Mouse (Mus musculus) MEL (cell line): ENCODE results near the gene Cuzd1. TPM values are rescaled to one million over a fixed set of nuclear protein-coding genes. Genes with fewer than 3 reads are reported as not detected.

Source experiments
- DNase-seq: peaks from one replicate; pipeline ENCODE4 v3.0.0; 2011; ENCODE audit warnings: low read depth, low spot score
- H3K27ac ChIP-seq: 2 replicates; pipeline ENCODE4 v1.5.1; 2012; ENCODE audit warnings: low read depth, mild to moderate bottlenecking, control low read depth, low read length, moderate library complexity; ENCODE audit not compliant: control insufficient read depth
- H3K27me3 ChIP-seq, 2 experiments: fragments of 150-350 bp in 1 of 2; sonication (generic) in 1 of 2; 2 replicates each; pipeline ENCODE4 v1.6.1; 2012; ENCODE audit warnings: low read length in 2 of 2, mild to moderate bottlenecking in 2 of 2, improper control_type of control experiment in 1 of 2, moderate library complexity in 1 of 2; ENCODE audit not compliant: insufficient read depth in 2 of 2, control insufficient read depth in 1 of 2
- H3K36me3 ChIP-seq, 2 experiments: 2 replicates each; pipeline ENCODE4 v1.6.1; 2012 to 2014; ENCODE audit warnings: low read length in 2 of 2, improper control_type of control experiment in 1 of 2, inconsistent platforms in 1 of 2, mild to moderate bottlenecking in 1 of 2; ENCODE audit not compliant: insufficient read depth in 2 of 2, control insufficient read depth in 1 of 2
- H3K4me1 ChIP-seq, 2 experiments: fragments of 150-350 bp in 1 of 2; sonication (generic) in 1 of 2; 2 replicates each; pipeline ENCODE4 v1.6.1; 2012; ENCODE audit warnings: low read length in 2 of 2, improper control_type of control experiment in 1 of 2, mild to moderate bottlenecking in 1 of 2; ENCODE audit not compliant: insufficient read depth in 2 of 2, control insufficient read depth in 1 of 2
- H3K4me3 ChIP-seq, 2 experiments: fragments of 150-350 bp in 1 of 2; sonication (generic) in 1 of 2; 2 replicates each; pipeline ENCODE4 v1.5.1; 2012; ENCODE audit warnings: low read depth in 2 of 2, low read length in 2 of 2, mild to moderate bottlenecking in 2 of 2, moderate library complexity in 2 of 2, control low read depth in 1 of 2, improper control_type of control experiment in 1 of 2; ENCODE audit not compliant: control insufficient read depth in 1 of 2, insufficient read depth in 1 of 2
- H3K79me2 ChIP-seq: 2 replicates; pipeline ENCODE4 v1.6.1; 2012; ENCODE audit warnings: mild to moderate bottlenecking, low read length, moderate library complexity; ENCODE audit not compliant: control insufficient read depth, poor library complexity, insufficient read depth
- H3K9ac ChIP-seq: 2 replicates; pipeline ENCODE4 v1.6.1; 2012; ENCODE audit warnings: low read depth, mild to moderate bottlenecking, control low read depth, low read length, moderate library complexity; ENCODE audit not compliant: control insufficient read depth, poor library complexity, severe bottlenecking
- H3K9me3 ChIP-seq: fragments of 150-350 bp; sonication (generic); replicated peaks from 2 replicates; pipeline ENCODE4 v1.6.1; 2012; ENCODE audit warnings: mild to moderate bottlenecking, low read length, improper control_type of control experiment, moderate library complexity; ENCODE audit not compliant: insufficient read depth
- BHLHE40 ChIP-seq: IDR thresholded peaks from 2 replicates; pipeline ENCODE4 v1.6.1; 2012; ENCODE audit warnings: low read depth, mild to moderate bottlenecking, inconsistent platforms, low read length, improper control_type of control experiment, borderline replicate concordance
- CHD2 ChIP-seq: IDR thresholded peaks from 2 replicates; pipeline ENCODE4 v1.6.1; 2011; ENCODE audit warnings: low read length, improper control_type of control experiment
- ELF1 ChIP-seq: IDR thresholded peaks from 2 replicates; pipeline ENCODE4 v1.6.1; 2014; ENCODE audit warnings: low read depth, mild to moderate bottlenecking, inconsistent platforms, low read length, improper control_type of control experiment, moderate library complexity
- ETS1 ChIP-seq: IDR thresholded peaks from 2 replicates; pipeline ENCODE4 v1.6.1; 2012; ENCODE audit warnings: low read depth, mild to moderate bottlenecking, inconsistent platforms, low read length, improper control_type of control experiment, moderate library complexity
- GATA1 ChIP-seq: IDR thresholded peaks from 2 replicates; pipeline ENCODE4 v1.6.1; 2011; ENCODE audit warnings: low read depth, low read length, improper control_type of control experiment
- HCFC1 ChIP-seq: IDR thresholded peaks from 2 replicates; pipeline ENCODE4 v1.6.1; 2012; ENCODE audit warnings: low read depth, mild to moderate bottlenecking, inconsistent platforms, low read length, improper control_type of control experiment, moderate library complexity
- MAFK ChIP-seq: IDR thresholded peaks from 2 replicates; pipeline ENCODE4 v1.6.1; 2011; ENCODE audit warnings: low read depth, mild to moderate bottlenecking, low read length, improper control_type of control experiment, borderline replicate concordance
- POLR2AphosphoS2 ChIP-seq: IDR thresholded peaks from 2 replicates; pipeline ENCODE4 v1.6.1; 2011; ENCODE audit warnings: low read length, improper control_type of control experiment
- RAD21 ChIP-seq: IDR thresholded peaks from 2 replicates; pipeline ENCODE4 v1.6.1; 2011; ENCODE audit warnings: mild to moderate bottlenecking, low read depth, low read length, improper control_type of control experiment
- ZC3H11A ChIP-seq: IDR thresholded peaks from 2 replicates; pipeline ENCODE4 v1.6.1; 2012; ENCODE audit warnings: low read depth, mild to moderate bottlenecking, inconsistent platforms, low read length, improper control_type of control experiment
- polyA plus RNA-seq, 2 experiments: library from polyadenylated mRNA; stranded (reverse) in 1 of 2; unstranded in 1 of 2; fragments of >175 nt in 1 of 2; fragments of >200 nt in 1 of 2; gene quantifications; 2 replicates each; pipeline versions ENCODE4 v1.2.1 to v1.2.4; 2012; ENCODE audit warnings: low replicate concordance in 2 of 2, low read depth in 1 of 2; ENCODE audit not compliant: insufficient read length in 2 of 2, insufficient read depth in 1 of 2, missing spikeins in 1 of 2
- total RNA-seq: library from RNA; depleted of rRNA; stranded (reverse); fragments of 300-350 nt; gene quantifications from 2 replicates; pipeline ENCODE4 v1.2.3, GENCODE M21; 2012

Gene Cuzd1
- total and polyA plus RNA-seq, 3 experiments: not detected

DNA sequence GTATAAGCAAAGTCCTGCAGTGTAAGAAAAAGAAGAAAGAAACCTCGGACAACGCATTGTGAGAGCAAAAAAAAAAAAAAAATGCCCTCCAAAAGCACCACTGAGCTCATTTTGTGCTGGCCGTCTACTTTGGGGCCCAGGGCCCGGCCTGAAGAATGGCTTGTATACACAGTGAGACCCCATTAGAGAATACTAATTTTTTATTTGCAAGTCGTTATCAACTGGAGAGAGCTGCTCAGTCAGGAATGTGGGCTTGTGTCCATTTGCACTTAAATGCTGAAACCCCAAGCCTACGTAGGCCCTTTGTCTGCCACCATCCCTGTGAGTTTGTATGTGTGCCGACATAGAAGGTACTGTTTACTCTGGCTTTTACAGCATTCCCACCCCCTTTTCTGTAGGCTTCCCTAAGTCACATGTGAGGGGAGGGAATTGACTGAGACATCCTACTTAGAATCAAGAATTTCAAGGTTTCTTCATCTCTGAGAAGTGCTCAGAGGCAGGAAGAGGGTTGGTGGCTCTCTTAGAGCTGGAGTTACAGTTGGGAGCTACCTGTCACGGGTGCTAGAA, 15.5 kb upstream of the Cuzd1 start:
- no peaks in the 10 kb centered on the region for H3K79me2 ChIP-seq
- peaks cover 0 to 9% of the 10 kb centered on the region in 2 experiments; a peak in 2 of 4 replicates for H3K36me3 ChIP-seq
- no peak overlapping the region for H3K9ac ChIP-seq
- DNase-seq: no peak
- TF ChIP-seq BHLHE40: no peak
- no peak for TF ChIP-seq ETS1
- no peak for TF ChIP-seq POLR2AphosphoS2
- no peak for TF ChIP-seq ZC3H11A
- no peaks in the 10 kb centered on the region for H3K4me1 ChIP-seq
- H3K27me3 ChIP-seq: no peaks in the 10 kb centered on the region
- no peak overlapping the region for H3K27ac ChIP-seq
- no peaks in the 10 kb centered on the region for H3K9me3 ChIP-seq
- no peak overlapping the region for H3K4me3 ChIP-seq

DNA sequence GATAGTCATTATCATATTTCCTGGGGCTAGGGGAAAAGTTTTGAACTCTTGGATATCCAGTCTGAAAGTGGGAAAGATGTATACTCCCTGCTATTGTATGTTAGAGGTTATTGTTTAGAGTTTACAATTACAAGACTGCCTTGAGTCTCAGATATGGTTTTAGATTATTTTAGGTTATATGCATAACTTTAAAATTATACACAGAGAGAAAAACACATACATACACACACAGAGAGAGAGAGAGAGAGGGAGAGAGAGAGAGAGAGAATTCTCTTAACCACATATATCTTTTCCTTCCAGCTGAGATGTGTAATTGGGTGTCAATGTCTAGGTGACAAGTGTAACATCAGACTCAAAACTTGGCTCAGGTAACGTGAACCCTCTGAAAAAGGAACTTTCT, 11.5 kb upstream of the Cuzd1 start, which contains the start of gene Fam24a:
TSS of gene Fam24a (plus strand) at position 301 of the 400 bp plus-strand sequence.
- H3K9me3 ChIP-seq: no peaks in the 10 kb centered on the region
- no peak within 1 kb of the TSS for H3K27ac ChIP-seq
- no peaks in the 10 kb centered on the region for H3K4me1 ChIP-seq
- DNase-seq: no peak
- H3K27me3 ChIP-seq: no peaks in the 10 kb centered on the region
- no peaks in the 10 kb centered on the region for H3K36me3 ChIP-seq
- no peak within 1 kb of the TSS for H3K9ac ChIP-seq
- no peak within 1 kb of the TSS for H3K4me3 ChIP-seq
- TF ChIP-seq MAFK: no peak
- TF ChIP-seq ELF1: no peak
- no peak for TF ChIP-seq RAD21
- TF ChIP-seq ZC3H11A: no peak
- TF ChIP-seq, all 39 proteins: peak for 0
- H3K79me2 ChIP-seq: no peaks in the 10 kb centered on the region

DNA sequence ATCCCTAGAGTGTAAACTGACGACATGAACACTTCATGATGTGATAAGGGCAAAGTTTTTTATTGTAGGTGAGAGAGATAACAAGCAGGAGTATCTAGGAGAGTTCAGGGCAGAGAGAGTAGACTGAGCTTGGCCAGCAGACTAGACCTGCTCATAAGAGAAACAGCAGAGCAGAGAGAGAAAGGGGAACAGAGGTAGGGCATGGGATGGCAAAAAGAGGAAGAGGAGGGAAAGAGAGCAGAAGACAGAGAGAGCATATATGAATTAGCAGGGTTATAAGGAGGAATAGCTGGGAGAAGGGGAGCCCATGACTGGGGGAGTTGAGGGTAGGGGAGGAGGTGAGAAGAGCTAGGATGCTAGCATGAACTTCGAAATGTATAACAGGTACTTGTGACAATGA, 9.6 kb upstream of the Cuzd1 start:
- TF ChIP-seq CHD2 (no peak), GATA1 (0 out of 2 replicates have a peak, but pooled peaks have one; percentile 10), HCFC1 (no peak)
- TF ChIP-seq, all 39 proteins: peak for 1
- no peaks in the 10 kb centered on the region for H3K4me1 ChIP-seq
- H3K36me3 ChIP-seq: no peaks in the 10 kb centered on the region

More for the DNA sequence above, 9.6 kb upstream of the Cuzd1 start:
- Histone ChIP-seq H3K9me3 (no peaks in the 10 kb centered on the region), H3K79me2 (no peaks in the 10 kb centered on the region), H3K9ac (no peak overlapping the region), H3K4me3 (no peak overlapping the region), H3K27me3 (no peaks in the 10 kb centered on the region), H3K27ac (no peak overlapping the region)
- peak; percentile 57 for DNase-seq
